Comparison of ENCODE assay signal across 13 mouse cellular contexts in genomic region chr2:116074061-116074460, GRCm38 (mm10). TPM values are rescaled to one million over a fixed set of nuclear protein-coding genes. Genes with fewer than 3 reads are reported as not detected.
DNase-seq lines count a peak whose midpoint lies in the region; ATAC-seq and TF ChIP-seq lines count a peak whose summit lies in the region.
"Had no signal": no experiment of that assay in that cellular context is flagged by ENCODE, and none has a peak within 500 bp of the region (broad histone marks: within the 10 kb centered on the region; RNA-seq: fewer than 3 reads in every experiment).

No protein-coding gene starts in this region.

- H3K9ac ChIP-seq in kidney, postnatal 0 days (ENCODE audit: low read depth, low read length) = no peak overlapping the region
- H3K9ac ChIP-seq in forebrain, embryonic 14.5 days (ENCODE audit: low read length) = peak overlapping the region; percentile 99; the same call in 1 of the 2 replicates
- H3K9ac ChIP-seq in intestine, postnatal 0 days (ENCODE audit: low read depth, low read length) = no peak overlapping the region

- 0 out of 2 replicates have a peak, but pooled peaks cover 3% of the 10 kb centered on the region for H3K4me1 ChIP-seq in kidney, postnatal 0 days (replicated peaks; ENCODE audit: insufficient read depth, low read length)
- peaks cover 15% of the 10 kb centered on the region; the same call in 1 of the 2 replicates for H3K4me1 ChIP-seq in forebrain, embryonic 14.5 days (ENCODE audit: control insufficient read depth, insufficient read depth, low read length)
- no peaks in the 10 kb centered on the region; the same call in 1 of the 2 replicates for H3K4me1 ChIP-seq in intestine, postnatal 0 days (replicated peaks; ENCODE audit: control insufficient read depth, insufficient read depth, low read length)
- peaks cover 3% of the 10 kb centered on the region; the same call in 1 of the 2 replicates for H3K4me1 ChIP-seq in olfactory bulb, adult 2 months (ENCODE audit: control insufficient read depth, insufficient read depth, low read length)

- no peaks in the 10 kb centered on the region for H3K36me3 ChIP-seq in kidney, postnatal 0 days (ENCODE audit: insufficient read depth, low read length)
- H3K36me3 ChIP-seq in forebrain, embryonic 14.5 days (ENCODE audit: control insufficient read depth, insufficient read depth, low read length) = no peaks in the 10 kb centered on the region
- no peaks in the 10 kb centered on the region for H3K36me3 ChIP-seq in intestine, postnatal 0 days (ENCODE audit: control insufficient read depth, insufficient read depth)

- 34% methylated on average over 3 of the region's 3 CpGs for WGBS in kidney, postnatal 0 days
- WGBS in forebrain, embryonic 14.5 days = 2% methylated on average over 3 of the region's 3 CpGs
- 39% methylated on average over 3 of the region's 3 CpGs for WGBS in intestine, postnatal 0 days
- 12% methylated on average over 3 of the region's 3 CpGs for WGBS in olfactory bulb, adult 2 months

- no peak overlapping the region for H3K27ac ChIP-seq in kidney, postnatal 0 days
- H3K27ac ChIP-seq in forebrain, embryonic 14.5 days (ENCODE audit: low read depth, low read length) = peak overlapping the region; percentile 99
- H3K27ac ChIP-seq in intestine, postnatal 0 days (ENCODE audit: low read depth, low read length) = no peak overlapping the region
- H3K27ac ChIP-seq in olfactory bulb, adult 2 months (ENCODE audit: insufficient read depth, low read depth, low read length) = peak overlapping the region; percentile 88

- peak overlapping the region; percentile 79; the same call in 1 of the 2 replicates for H3K4me2 ChIP-seq in kidney, postnatal 0 days (ENCODE audit: low read length)
- peak overlapping the region; percentile 81 for H3K4me2 ChIP-seq in forebrain, embryonic 14.5 days (ENCODE audit: low read length)
- H3K4me2 ChIP-seq in intestine, postnatal 0 days (replicated peaks; ENCODE audit: low read depth) = 0 out of 2 replicates have a peak overlapping the region, but pooled peaks have one; percentile 78
- H3K4me2 ChIP-seq: liver, embryonic 11.5 days had no signal

- H3K4me3 ChIP-seq in kidney, postnatal 0 days (replicated peaks; ENCODE audit: low read depth, low read length) = no peak overlapping the region
- H3K4me3 ChIP-seq in forebrain, embryonic 14.5 days (ENCODE audit: low read depth, low read length) = peak overlapping the region; percentile 70
- no peak overlapping the region for H3K4me3 ChIP-seq in intestine, postnatal 0 days (ENCODE audit: low read depth, low read length)
- H3K4me3 ChIP-seq in olfactory bulb, adult 2 months (ENCODE audit: insufficient read depth, low read depth, low read length) = no peak overlapping the region

- TF ChIP-seq CTCF in kidney, postnatal 0 days (IDR thresholded peaks at IDR 0.05; ENCODE audit: low read depth) = no peak
- no peak for TF ChIP-seq CTCF in intestine, postnatal 0 days (IDR thresholded peaks at IDR 0.05; ENCODE audit: low read depth)
- no peak for TF ChIP-seq CTCF in olfactory bulb, adult 2 months (IDR thresholded peaks at IDR 0.05; ENCODE audit: insufficient read depth, low read depth, low read length)

- peak; percentile 23 for DNase-seq in kidney, postnatal 0 days (ENCODE audit: low spot score)
- no peak for DNase-seq in kidney, adult 9 months
- DNase-seq in forebrain, embryonic 14.5 days (ENCODE audit: low spot score) = peak; percentile 30
- DNase-seq in ovary, postnatal 36 days (ENCODE audit: low spot score) = no peak
- DNase-seq: cerebellum, adult 8-10 months; gastrocnemius, postnatal 10 days; thymus, adult 2 months had no signal

- TF ChIP-seq POLR2A in olfactory bulb, adult 2 months (IDR thresholded peaks at IDR 0.05; ENCODE audit: insufficient read depth, low read depth, low read length) = no peak

- no peaks in the 10 kb centered on the region for H3K9me3 ChIP-seq in kidney, postnatal 0 days (replicated peaks; ENCODE audit: low read length)
- H3K9me3 ChIP-seq in forebrain, embryonic 14.5 days (replicated peaks; ENCODE audit: control insufficient read depth, low read length) = no peaks in the 10 kb centered on the region
- H3K9me3 ChIP-seq in intestine, postnatal 0 days (ENCODE audit: control insufficient read depth) = no peaks in the 10 kb centered on the region

- no peak for ATAC-seq in kidney, postnatal 0 days (replicated peaks; ENCODE audit: low FRiP score, low read depth)
- no peak for ATAC-seq in forebrain, embryonic 14.5 days
- ATAC-seq in intestine, postnatal 0 days = no peak
- ATAC-seq in CD4-positive, CD25-positive, alpha-beta regulatory T cell, adult 4 months = no peak
- ATAC-seq in erythroblast, adult 5-6 weeks (replicated peaks; ENCODE audit: low FRiP score, poor library complexity, severe bottlenecking) = no peak
- ATAC-seq: Patski had no signal

- H3K27me3 ChIP-seq in kidney, postnatal 0 days (ENCODE audit: insufficient read depth, low read length) = no peaks in the 10 kb centered on the region
- 0 out of 2 replicates have a peak, but pooled peaks cover 8% of the 10 kb centered on the region for H3K27me3 ChIP-seq in forebrain, embryonic 14.5 days (replicated peaks; ENCODE audit: control insufficient read depth, insufficient read depth, low read length)
- H3K27me3 ChIP-seq in intestine, postnatal 0 days (replicated peaks; ENCODE audit: control insufficient read depth, insufficient read depth, low read length) = peaks cover 66% of the 10 kb centered on the region
- H3K27me3 ChIP-seq: Patski had no signal

RNA-seq across cellular contexts. Expression of gene Meis2, which starts 8.4 kb away (rescaled TPM):
- 52.8 and 60.4 TPM in 2 replicates for polyA plus RNA-seq in kidney, postnatal 0 days (2015; fragmentation: Nextera tagmentation; extraction: Ambion mirVana)
- 99.1 and 114 TPM in 2 replicates for polyA plus RNA-seq in forebrain, embryonic 14.5 days (2014; fragmentation: Nextera tagmentation; extraction: Ambion mirVana)
- 13.1 and 14.0 TPM in 2 replicates for polyA plus RNA-seq in intestine, postnatal 0 days (2015; fragmentation: Nextera tagmentation; extraction: Ambion mirVana)
- polyA plus RNA-seq in olfactory bulb, adult 2 months (2012; ENCODE audit: insufficient read depth, insufficient read length, low replicate concordance, missing spikeins) = 180 and 356 TPM in 2 replicates
- not detected for polyA plus RNA-seq in CD4-positive, CD25-positive, alpha-beta regulatory T cell, adult 4 months (2017; shearing (Covaris generic))
- 0.63 TPM in 1 of 2 replicates, not detected in the other for total RNA-seq in erythroblast, adult 5-6 weeks (2015; ENCODE audit: low replicate concordance)
- total RNA-seq in erythroblast, adult 5-6 weeks (2017; ENCODE audit: low replicate concordance) = not detected in 2 replicates

Comparison
In these comparisons a context has a peak if more than half of its experiments do, and no peak if none do; other contexts are left out.
1. DNase-seq: peak in kidney, postnatal 0 days (single experiment) and forebrain, embryonic 14.5 days (single experiment); none in kidney, adult 9 months (single experiment) and ovary, postnatal 36 days (single experiment).
2. H3K27ac ChIP-seq: peak in forebrain, embryonic 14.5 days (single experiment) and olfactory bulb, adult 2 months (single experiment); none in kidney, postnatal 0 days (single experiment) and intestine, postnatal 0 days (single experiment).
3. RNA of gene Meis2, which starts 8.4 kb away (polyA plus RNA-seq): 180 to 356 TPM in olfactory bulb, adult 2 months, 99.1 to 114 TPM in forebrain, embryonic 14.5 days, 52.8 to 60.4 TPM in kidney, postnatal 0 days and 13.1 to 14.0 TPM in intestine, postnatal 0 days; not detected in CD4-positive, CD25-positive, alpha-beta regulatory T cell, adult 4 months; every median in the first group is over 10 times any median in the second.
4. Peak in every context shown above with its lines, with median percentiles within 50 percentile points of each other: H3K4me2 ChIP-seq.